Mouse (Mus musculus): ENCODE measurements around the gene Rufy3.

Gene Rufy3

GRCm38 (mm10) chr5:88575506-88576338, 10.9 kb downstream of the Rufy3 start:
- DNase-seq: peak; percentile 58

GRCm38 (mm10) chr5:88580681-88581080, 15.8 kb downstream of the Rufy3 start:
- DNase-seq: no peak

- DNase-seq: no peak
These were observed 16.5 kb downstream of the Rufy3 start for GRCm38 (mm10) chr5:88581343-88581742.

- DNase-seq: no peak
These were observed 18.6 kb downstream of the Rufy3 start for GRCm38 (mm10) chr5:88583271-88584031.

- DNase-seq: no peak
These were observed 19.2 kb downstream of the Rufy3 start for GRCm38 (mm10) chr5:88584061-88584460.

GRCm38 (mm10) chr5:88586407-88587174, 21.8 kb downstream of the Rufy3 start:
- DNase-seq: no peak

GRCm38 (mm10) chr5:88587211-88587934, 22.5 kb downstream of the Rufy3 start:
- peak; percentile 51 for DNase-seq

- no peak for DNase-seq
These were observed 23.6 kb downstream of the Rufy3 start for GRCm38 (mm10) chr5:88588481-88588880.

GRCm38 (mm10) chr5:88593421-88594172, 28.8 kb downstream of the Rufy3 start:
- no peak for DNase-seq

- no peak for DNase-seq
These were observed 29.3 kb downstream of the Rufy3 start for GRCm38 (mm10) chr5:88594173-88594569.

GRCm38 (mm10) chr5:88595537-88596455, 31.0 kb downstream of the Rufy3 start:
- peak; percentile 56 for DNase-seq

- DNase-seq: no peak
These were observed 34.1 kb downstream of the Rufy3 start for GRCm38 (mm10) chr5:88598961-88599360.

GRCm38 (mm10) chr5:88602030-88602429, 37.2 kb downstream of the Rufy3 start:
- DNase-seq: no peak

- no peak for DNase-seq
These were observed 37.9 kb downstream of the Rufy3 start for GRCm38 (mm10) chr5:88602713-88603112.

GRCm38 (mm10) chr5:88604046-88604445, 39.2 kb downstream of the Rufy3 start:
- DNase-seq: no peak

GRCm38 (mm10) chr5:88604641-88605358, 40.0 kb downstream of the Rufy3 start:
- DNase-seq: no peak

- DNase-seq: no peak
These were observed 49.3 kb downstream of the Rufy3 start for GRCm38 (mm10) chr5:88614129-88614528.

GRCm38 (mm10) chr5:88616988-88617387, 52.1 kb downstream of the Rufy3 start:
- peak; percentile 4 for DNase-seq

- DNase-seq: no peak
These were observed 62.7 kb downstream of the Rufy3 start for GRCm38 (mm10) chr5:88627545-88627944.

- DNase-seq: no peak
These were observed 64.3 kb downstream of the Rufy3 start for GRCm38 (mm10) chr5:88629125-88629524.
